Mouse (Mus musculus): ENCODE measurements around the gene Bri3. TPM values are rescaled to one million over a fixed set of nuclear protein-coding genes. Genes with fewer than 3 reads are reported as not detected.

The Bri3 gene
- total and polyA plus RNA-seq, 2 experiments from 2014 or later, result 18.2 to 114 TPM

- H3K4me1 ChIP-seq (ENCODE audit: insufficient read depth, low read length), result no peaks in the 10 kb centered on the region
- H3K36me3 ChIP-seq (ENCODE audit: insufficient read depth, low read length), result no peaks in the 10 kb centered on the region
- H3K27ac ChIP-seq, result no peak overlapping the region
- no peak for DNase-seq (ENCODE audit: low spot score)
- WGBS, result 79% methylated on average over 9 of the region's 9 CpGs
- H3K4me2 ChIP-seq (ENCODE audit: low read depth, low read length), result no peak overlapping the region
- H3K9ac ChIP-seq (replicated peaks; ENCODE audit: low read length), result no peak overlapping the region
- no peaks in the 10 kb centered on the region for H3K9me3 ChIP-seq (ENCODE audit: low read length)
- no peaks in the 10 kb centered on the region for H3K27me3 ChIP-seq (ENCODE audit: insufficient read depth, low read length)
- H3K4me3 ChIP-seq (ENCODE audit: low read length), result no peak overlapping the region
- no peak for TF ChIP-seq CTCF (IDR thresholded peaks at IDR 0.05; ENCODE audit: low read depth)
- ATAC-seq, result no peak
Measured at GRCm38 (mm10) chr5:144368661-144369205, 124.5 kb downstream of the Bri3 start.

DNA sequence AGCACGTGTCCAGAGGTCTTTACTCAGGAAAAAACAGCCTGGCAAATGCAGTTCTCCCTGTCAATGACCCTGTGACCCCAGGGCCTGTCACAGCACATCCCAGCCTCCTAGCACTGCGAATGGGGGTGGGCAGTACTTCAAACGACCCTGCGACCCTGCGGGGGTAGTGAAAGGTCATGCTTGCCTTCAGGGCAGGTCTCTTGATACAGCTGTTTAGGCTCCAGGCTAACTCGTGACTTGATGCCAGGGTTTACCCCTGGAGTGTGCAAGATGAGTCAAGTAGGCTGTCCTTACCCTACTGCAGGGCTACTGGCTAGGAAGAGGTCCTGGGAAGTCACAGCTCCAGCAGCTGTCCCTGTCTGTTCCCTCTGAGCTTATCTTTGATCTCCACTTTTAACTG is 126.7 kb downstream of the Bri3 start:
- 6% methylated on average over 6 of the region's 6 CpGs for WGBS

GRCm38 (mm10) chr5:144372177-144372576 is 127.9 kb downstream of the Bri3 start:
- no peak overlapping the region for H3K4me3 ChIP-seq (ENCODE audit: low read length)
- no peak overlapping the region for H3K9ac ChIP-seq (replicated peaks; ENCODE audit: low read length)
- no peak for ATAC-seq
- WGBS, result 75% methylated on average over 2 of the region's 2 CpGs
- no peaks in the 10 kb centered on the region for H3K27me3 ChIP-seq (ENCODE audit: insufficient read depth, low read length)
- DNase-seq (ENCODE audit: low spot score), result no peak
- no peaks in the 10 kb centered on the region for H3K36me3 ChIP-seq (ENCODE audit: insufficient read depth, low read length)
- H3K9me3 ChIP-seq (ENCODE audit: low read length), result no peaks in the 10 kb centered on the region
- H3K27ac ChIP-seq, result no peak overlapping the region
- H3K4me1 ChIP-seq (ENCODE audit: insufficient read depth, low read length), result no peaks in the 10 kb centered on the region
- H3K4me2 ChIP-seq (ENCODE audit: low read depth, low read length), result no peak overlapping the region
- TF ChIP-seq CTCF (IDR thresholded peaks at IDR 0.05; ENCODE audit: low read depth), result no peak

More for the DNA sequence above, 126.7 kb downstream of the Bri3 start:
- no peak for TF ChIP-seq CTCF (IDR thresholded peaks at IDR 0.05; ENCODE audit: low read depth)
- no peak overlapping the region for H3K4me2 ChIP-seq (ENCODE audit: low read depth, low read length)
- H3K36me3 ChIP-seq (ENCODE audit: insufficient read depth, low read length), result no peaks in the 10 kb centered on the region
- H3K27me3 ChIP-seq (ENCODE audit: insufficient read depth, low read length), result no peaks in the 10 kb centered on the region
- no peak for DNase-seq (ENCODE audit: low spot score)
- H3K4me3 ChIP-seq (ENCODE audit: low read length), result no peak overlapping the region
- H3K9me3 ChIP-seq (ENCODE audit: low read length), result no peaks in the 10 kb centered on the region
- no peaks in the 10 kb centered on the region for H3K4me1 ChIP-seq (ENCODE audit: insufficient read depth, low read length)
- no peak overlapping the region for H3K9ac ChIP-seq (replicated peaks; ENCODE audit: low read length)
- no peak overlapping the region for H3K27ac ChIP-seq
- no peak for ATAC-seq

DNA sequence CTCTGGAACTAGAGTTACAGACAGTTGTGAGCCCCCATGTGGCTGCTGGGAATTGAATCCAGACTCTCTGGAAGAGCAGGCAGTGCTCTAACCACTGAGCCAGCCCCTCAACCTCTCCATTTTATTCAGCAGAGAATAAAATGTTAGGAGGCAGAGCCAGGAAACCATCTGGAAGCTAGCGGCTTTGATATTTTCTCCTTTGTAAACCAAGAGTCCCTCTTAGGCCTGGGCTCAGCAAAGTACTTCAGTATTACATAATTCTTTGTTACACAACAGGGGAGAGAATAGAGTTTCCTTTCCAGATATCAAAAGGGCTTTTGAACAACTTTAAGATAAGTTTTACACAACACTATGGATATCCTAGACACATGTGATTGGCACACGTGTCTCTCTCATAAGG is 128.6 kb downstream of the Bri3 start:
- Histone ChIP-seq H3K9ac (replicated peaks; ENCODE audit: low read length) (no peak overlapping the region), H3K4me2 (ENCODE audit: low read depth, low read length) (no peak overlapping the region), H3K27me3 (ENCODE audit: insufficient read depth, low read length) (no peaks in the 10 kb centered on the region), H3K4me3 (ENCODE audit: low read length) (no peak overlapping the region), H3K36me3 (ENCODE audit: insufficient read depth, low read length) (no peaks in the 10 kb centered on the region), H3K27ac (no peak overlapping the region), H3K4me1 (ENCODE audit: insufficient read depth, low read length) (no peaks in the 10 kb centered on the region), H3K9me3 (ENCODE audit: low read length) (no peaks in the 10 kb centered on the region)
- no peak for TF ChIP-seq CTCF (IDR thresholded peaks at IDR 0.05; ENCODE audit: low read depth)
- 86% methylated on average over 2 of the region's 2 CpGs for WGBS
- no peak for ATAC-seq
- no peak for DNase-seq (ENCODE audit: low spot score)

GRCm38 (mm10) chr5:144379431-144379830 is 135.2 kb downstream of the Bri3 start:
- Histone ChIP-seq H3K9ac (replicated peaks; ENCODE audit: low read length) (no peak overlapping the region), H3K36me3 (ENCODE audit: insufficient read depth, low read length) (no peaks in the 10 kb centered on the region), H3K9me3 (ENCODE audit: low read length) (no peaks in the 10 kb centered on the region), H3K27ac (no peak overlapping the region), H3K4me3 (ENCODE audit: low read length) (no peak overlapping the region), H3K27me3 (ENCODE audit: insufficient read depth, low read length) (no peaks in the 10 kb centered on the region), H3K4me2 (ENCODE audit: low read depth, low read length) (no peak overlapping the region), H3K4me1 (ENCODE audit: insufficient read depth, low read length) (no peaks in the 10 kb centered on the region)
- no peak for ATAC-seq
- no peak for TF ChIP-seq CTCF (IDR thresholded peaks at IDR 0.05; ENCODE audit: low read depth)
- 95% methylated on average over 4 of the region's 4 CpGs for WGBS
- DNase-seq (ENCODE audit: low spot score), result no peak

DNA sequence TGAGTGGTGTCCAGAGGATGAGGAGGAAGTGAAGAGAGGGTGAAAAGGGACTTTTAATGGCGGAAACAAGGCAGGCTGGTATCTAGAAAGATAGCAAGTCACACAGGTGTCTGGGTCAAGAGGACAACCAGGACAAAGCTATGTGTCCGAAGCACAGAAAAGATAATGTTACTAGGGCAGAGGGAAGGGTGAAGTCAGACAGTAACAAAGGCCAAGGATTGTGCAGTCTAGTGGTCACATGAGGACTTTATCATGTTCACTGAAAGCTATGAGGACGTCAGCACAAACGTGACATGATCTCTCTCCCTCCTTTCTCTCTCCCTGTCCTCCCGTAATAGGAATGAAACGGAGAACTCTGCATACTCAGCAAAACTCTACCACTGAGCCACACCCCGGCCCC is 136.5 kb downstream of the Bri3 start:
- H3K27me3 ChIP-seq (ENCODE audit: insufficient read depth, low read length), result no peaks in the 10 kb centered on the region
- ATAC-seq, result no peak
- no peak overlapping the region for H3K4me2 ChIP-seq (ENCODE audit: low read depth, low read length)
- 88% methylated on average over 7 of the region's 7 CpGs for WGBS
- no peak overlapping the region for H3K9ac ChIP-seq (replicated peaks; ENCODE audit: low read length)
- no peaks in the 10 kb centered on the region for H3K36me3 ChIP-seq (ENCODE audit: insufficient read depth, low read length)
- H3K9me3 ChIP-seq (ENCODE audit: low read length), result no peaks in the 10 kb centered on the region
- TF ChIP-seq CTCF (IDR thresholded peaks at IDR 0.05; ENCODE audit: low read depth), result no peak
- H3K4me1 ChIP-seq (ENCODE audit: insufficient read depth, low read length), result no peaks in the 10 kb centered on the region
- no peak overlapping the region for H3K27ac ChIP-seq
- no peak overlapping the region for H3K4me3 ChIP-seq (ENCODE audit: low read length)
- no peak for DNase-seq (ENCODE audit: low spot score)

DNA sequence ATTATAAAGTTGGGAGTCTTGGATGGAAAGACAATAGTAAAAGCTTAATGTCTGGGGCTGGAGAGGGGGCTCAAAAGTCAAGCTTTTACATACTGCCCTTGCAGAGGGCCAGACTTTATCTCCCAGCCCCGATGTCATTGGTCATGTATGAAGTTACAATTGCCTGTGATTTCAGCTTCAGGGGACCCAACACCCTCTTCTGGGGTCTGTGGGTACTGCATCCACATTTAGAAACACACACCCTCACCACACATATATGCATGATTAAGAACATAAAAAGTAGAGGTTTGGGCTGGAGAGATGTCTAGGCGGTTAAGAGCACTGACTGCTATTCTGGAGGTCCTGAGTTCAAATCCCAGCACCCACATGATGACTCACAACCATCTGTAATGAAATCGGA is 137.5 kb downstream of the Bri3 start:
- H3K36me3 ChIP-seq (ENCODE audit: insufficient read depth, low read length), result no peaks in the 10 kb centered on the region
- TF ChIP-seq CTCF (IDR thresholded peaks at IDR 0.05; ENCODE audit: low read depth), result peak; percentile 55
- no peaks in the 10 kb centered on the region for H3K4me1 ChIP-seq (ENCODE audit: insufficient read depth, low read length)
- no peak overlapping the region for H3K4me3 ChIP-seq (ENCODE audit: low read length)
- 77% methylated on average over 3 of the region's 3 CpGs for whole genome bisulfite sequencing
- no peak overlapping the region for H3K27ac ChIP-seq
- no peaks in the 10 kb centered on the region for H3K9me3 ChIP-seq (ENCODE audit: low read length)
- H3K4me2 ChIP-seq (ENCODE audit: low read depth, low read length), result no peak overlapping the region
- no peak for ATAC-seq
- H3K9ac ChIP-seq (replicated peaks; ENCODE audit: low read length), result no peak overlapping the region
- H3K27me3 ChIP-seq (ENCODE audit: insufficient read depth, low read length), result no peaks in the 10 kb centered on the region
- no peak for DNase-seq (ENCODE audit: low spot score)
